Mouse (Mus musculus) heart, adult 2 months (tissue): ENCODE measurements around the gene Ssbp3. TPM values are rescaled to one million over a fixed set of nuclear protein-coding genes. Genes with fewer than 3 reads are reported as not detected.

Experiments used
- DNase-seq, 2 experiments: peaks; one replicate each; pipeline ENCODE4 v3.0.0; 2021
- H3K27ac ChIP-seq: fragments of 200-600 bp; 2 replicates; pipeline ENCODE4 v1.8.1; 2022
- H3K27me3 ChIP-seq: fragments of 200-500 bp; 2 replicates; pipeline ENCODE4 v1.6.1; 2012; ENCODE audit warnings: mild to moderate bottlenecking, low read length, inconsistent platforms, mixed read lengths; ENCODE audit not compliant: control insufficient read depth, insufficient read depth
- H3K36me3 ChIP-seq: fragments of 200-500 bp; 2 replicates; pipeline ENCODE4 v1.6.1; 2012; ENCODE audit warnings: low read length, inconsistent platforms; ENCODE audit not compliant: control insufficient read depth, insufficient read depth
- H3K4me1 ChIP-seq: fragments of 200-500 bp; 2 replicates; pipeline ENCODE4 v1.6.1; 2011; ENCODE audit warnings: low read length; ENCODE audit not compliant: control insufficient read depth, insufficient read depth
- H3K4me3 ChIP-seq: fragments of 200-600 bp; 2 replicates; pipeline ENCODE4 v1.8.1; 2022
- H3K79me2 ChIP-seq: fragments of 200-500 bp; replicated peaks from 2 replicates; pipeline ENCODE4 v1.6.1; 2012; ENCODE audit warnings: mild to moderate bottlenecking, inconsistent platforms, low read length, moderate library complexity, mixed read lengths; ENCODE audit not compliant: control insufficient read depth, insufficient read depth
- H3K9ac ChIP-seq: fragments of 200-500 bp; 2 replicates; pipeline ENCODE4 v1.6.1; 2012; ENCODE audit warnings: low read depth, mild to moderate bottlenecking, control low read depth, inconsistent platforms, low read length, mixed read lengths
- CTCF ChIP-seq: fragments of 200-600 bp; IDR thresholded peaks from 2 replicates; pipeline ENCODE4 v1.8.1; 2022; ENCODE audit warnings: antibody characterized with exemption, mild to moderate bottlenecking, moderate library complexity
- EP300 ChIP-seq: fragments of 200-500 bp; IDR thresholded peaks from 2 replicates; pipeline ENCODE4 v1.6.1; 2011; ENCODE audit warnings: low read depth, low read length, control low read depth; ENCODE audit not compliant: insufficient read depth
- POLR2A ChIP-seq: fragments of 200-500 bp; IDR thresholded peaks from 2 replicates; pipeline ENCODE4 v1.6.1; 2011; ENCODE audit warnings: mild to moderate bottlenecking, low read depth, low read length, control low read depth; ENCODE audit not compliant: insufficient read depth
- WGBS: fragments of 180-500 bp; shearing (Covaris S2); methylation state at CpG from one replicate; pipeline ENCODE4 v1.1.7; 2018; 5-methylcytosine and 5-hydroxymethylcytosine counted together
- intact Hi-C: fragments of 180-260 bp; cut with DNase I; formaldehyde crosslinking; loops from one replicate; pipeline ENCODE4 v1.15.1; 2025
- polyA plus RNA-seq: library from polyadenylated mRNA; depleted of rRNA; stranded (reverse); fragments of >200 nt; gene quantifications from 2 replicates; pipeline ENCODE4 v1.2.3, GENCODE M21; 2012
- total RNA-seq, 2 experiments: library from RNA; stranded (reverse); gene quantifications; 2 replicates each; pipeline ENCODE4 v1.2.3; 2021

Gene Ssbp3
- total and polyA plus RNA-seq, 3 experiments: 26.1 to 39.0 (median 37.3) TPM

DNA sequence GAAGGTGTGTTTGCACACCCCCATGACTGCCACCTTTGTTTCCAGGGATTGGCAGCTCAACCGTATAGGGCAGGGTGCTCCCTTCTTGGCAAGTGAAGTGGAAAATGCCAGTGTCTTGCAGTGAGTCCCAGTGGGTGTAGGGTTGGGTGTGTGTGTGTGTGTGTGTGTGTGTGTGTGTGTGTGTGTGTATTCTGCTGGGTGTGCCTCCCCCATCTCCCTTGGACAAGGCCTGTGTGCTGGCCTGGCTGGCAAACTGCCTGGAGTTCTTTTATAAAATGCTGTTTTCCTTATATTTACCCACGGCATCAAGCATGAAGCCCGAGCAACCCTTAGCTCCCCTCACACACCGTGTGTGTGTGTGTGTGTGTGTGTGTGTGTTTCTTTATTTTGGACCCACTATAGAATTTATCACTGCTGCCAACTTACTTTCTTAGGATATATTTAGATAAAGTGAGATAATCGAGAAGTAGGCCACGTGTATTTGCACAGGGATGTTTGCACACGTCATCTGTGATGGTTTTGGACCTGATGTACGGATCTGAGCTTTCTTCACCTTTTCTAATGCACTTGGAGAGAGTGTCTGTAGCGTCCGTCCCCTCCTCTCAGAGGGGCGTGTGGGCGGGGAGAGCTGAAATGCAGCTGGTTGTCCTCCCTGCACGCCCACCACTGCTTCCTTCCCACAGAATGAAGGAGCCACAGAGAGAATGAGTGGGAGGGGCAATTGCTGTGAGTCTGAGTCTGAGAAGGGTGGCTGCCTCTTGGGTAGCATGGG is 86.0 kb downstream of the Ssbp3 start:
- no peak overlapping the region for H3K4me3 ChIP-seq
- no peak for DNase-seq
- H3K27ac ChIP-seq: no peak overlapping the region
- intact Hi-C loops: no loop called here
- 29% methylated on average over 13 of the region's 13 CpGs for WGBS
- no peak for TF ChIP-seq POLR2A
- no peaks in the 10 kb centered on the region for H3K36me3 ChIP-seq
- H3K4me1 ChIP-seq: peaks cover 14% of the 10 kb centered on the region
- H3K27me3 ChIP-seq: no peaks in the 10 kb centered on the region
- H3K9ac ChIP-seq: no peak overlapping the region
- peaks cover 2% of the 10 kb centered on the region for H3K79me2 ChIP-seq

DNA sequence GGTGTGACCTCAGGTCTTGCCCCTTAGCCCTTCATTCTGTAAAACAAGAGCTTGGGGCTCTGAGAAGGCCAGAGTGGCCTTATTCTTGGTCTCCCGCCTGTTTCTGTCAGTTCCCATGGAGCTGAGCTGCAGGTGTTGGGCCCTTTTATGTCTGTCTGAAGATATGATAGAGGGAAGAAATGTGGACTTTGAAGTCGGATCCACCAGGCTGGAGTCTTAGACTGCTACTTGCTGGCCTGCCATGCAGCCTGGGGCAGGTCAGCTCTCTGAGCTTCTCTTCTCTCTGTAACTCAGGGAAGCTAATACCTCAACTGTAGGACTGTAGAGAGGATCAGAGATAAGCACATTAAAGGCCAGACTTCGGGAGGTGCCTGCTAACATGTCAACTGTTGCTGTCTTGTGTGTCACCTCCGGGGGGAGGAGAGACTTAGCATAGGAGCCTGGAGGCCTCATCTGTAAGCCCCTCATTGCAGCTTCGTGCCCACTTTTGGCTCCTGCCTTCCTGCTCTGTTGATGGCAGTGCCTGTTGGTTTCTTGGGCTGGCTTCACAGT is 90.8 kb downstream of the Ssbp3 start:
- Histone ChIP-seq H3K27me3 (no peaks in the 10 kb centered on the region), H3K79me2 (peaks cover 2% of the 10 kb centered on the region), H3K27ac (no peak overlapping the region), H3K36me3 (no peaks in the 10 kb centered on the region), H3K4me3 (no peak overlapping the region), H3K4me1 (peaks cover 7% of the 10 kb centered on the region), H3K9ac (no peak overlapping the region)
- intact Hi-C loops: no loop called here
- 67% methylated on average over 5 of the region's 5 CpGs for WGBS
- DNase-seq: no peak
- TF ChIP-seq POLR2A: no peak

DNA sequence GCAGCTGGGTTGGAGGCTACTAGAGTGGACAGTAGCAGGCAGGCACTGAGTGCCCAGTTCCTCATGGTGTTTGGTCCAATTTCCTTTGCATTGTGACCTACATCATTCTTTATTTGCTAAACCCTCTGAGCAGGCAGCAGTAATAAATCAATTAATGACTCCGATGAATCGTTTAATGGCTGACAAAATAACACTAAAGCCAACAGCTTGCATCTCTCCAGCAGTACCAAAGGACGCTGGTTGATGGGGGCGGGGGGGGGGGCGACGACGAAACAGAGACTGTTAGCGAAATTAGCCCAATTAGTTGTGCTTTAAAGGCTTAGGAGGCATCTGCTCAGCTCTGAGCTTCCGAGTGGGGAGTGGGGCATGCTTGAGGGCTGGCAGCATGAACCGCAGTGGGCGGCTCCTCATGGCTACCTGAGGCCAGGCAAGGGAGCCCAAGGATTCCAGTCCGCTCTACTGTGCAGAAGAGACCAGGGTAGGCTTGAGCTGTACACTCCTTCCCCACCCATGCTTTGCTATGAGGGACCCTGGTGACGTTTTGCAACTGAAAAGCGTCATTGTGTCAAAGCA is 91.5 kb downstream of the Ssbp3 start:
- WGBS: 90% methylated on average over 14 of the region's 14 CpGs
- Histone ChIP-seq H3K4me1 (peaks cover 2% of the 10 kb centered on the region), H3K9ac (no peak overlapping the region), H3K4me3 (no peak overlapping the region), H3K79me2 (peaks cover 2% of the 10 kb centered on the region), H3K27ac (no peak overlapping the region), H3K27me3 (no peaks in the 10 kb centered on the region), H3K36me3 (no peaks in the 10 kb centered on the region)
- TF ChIP-seq POLR2A (no peak), CTCF (no peak), EP300 (no peak)
- DNase-seq: no peak
- intact Hi-C loops: no loop called here

DNA sequence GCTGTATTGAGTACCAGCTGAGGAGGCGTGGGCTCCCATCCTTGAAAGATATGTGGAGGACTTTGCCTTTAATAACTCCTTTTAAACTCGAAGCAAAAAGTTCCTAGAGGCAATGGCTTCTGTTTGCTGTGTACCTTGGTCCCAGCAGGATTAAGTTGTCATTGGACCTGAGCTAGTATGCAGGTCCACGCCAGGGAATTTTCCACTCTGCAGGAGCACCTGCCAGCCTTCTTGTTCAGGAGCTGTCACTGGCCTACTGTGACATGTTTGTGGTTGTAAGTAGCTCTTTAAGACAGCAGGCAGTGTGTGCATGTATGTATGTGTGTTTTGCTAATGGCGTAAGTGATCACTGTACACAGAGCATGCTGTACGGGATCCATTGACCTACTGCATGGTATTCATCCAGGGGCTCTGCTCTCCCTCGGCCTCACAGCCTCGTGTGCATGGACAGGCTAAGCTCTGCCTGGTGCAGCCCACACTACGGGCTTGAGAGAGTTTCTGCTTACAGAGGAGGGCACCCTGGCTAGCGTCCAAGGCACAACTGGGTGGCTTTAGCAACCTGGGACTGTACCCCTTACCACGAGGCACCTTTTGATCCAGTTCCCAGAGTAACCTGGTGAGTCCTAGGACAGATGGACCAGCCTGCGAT is 92.1 kb downstream of the Ssbp3 start:
- 80% methylated on average over 11 of the region's 11 CpGs for WGBS
- peaks cover 2% of the 10 kb centered on the region for H3K4me1 ChIP-seq
- no peak overlapping the region for H3K9ac ChIP-seq
- no peaks in the 10 kb centered on the region for H3K27me3 ChIP-seq
- DNase-seq: no peak
- intact Hi-C loops: no loop called here
- H3K79me2 ChIP-seq: peaks cover 3% of the 10 kb centered on the region
- TF ChIP-seq EP300 (no peak), CTCF (no peak), POLR2A (no peak)
- H3K4me3 ChIP-seq: no peak overlapping the region
- no peak overlapping the region for H3K27ac ChIP-seq
- no peaks in the 10 kb centered on the region for H3K36me3 ChIP-seq

DNA sequence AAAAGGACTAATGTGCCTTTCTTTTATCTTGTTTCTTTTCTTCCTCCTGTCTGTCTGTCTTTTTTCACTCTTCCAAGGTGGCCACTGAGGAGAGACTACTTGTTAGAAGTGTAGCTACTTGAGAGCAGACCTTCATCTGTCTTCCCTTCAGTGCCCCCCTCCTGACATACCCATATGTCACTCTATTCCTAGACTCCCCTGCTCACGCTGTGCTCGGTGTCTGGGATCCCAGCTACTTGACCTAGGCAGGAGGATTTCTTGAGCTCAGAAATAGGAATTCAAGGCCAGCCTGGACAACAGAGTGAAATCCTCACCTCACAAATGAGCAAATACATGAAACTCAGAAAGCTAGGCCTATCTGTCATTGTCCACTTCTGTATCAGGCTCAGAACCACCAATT is 92.7 kb downstream of the Ssbp3 start:
- peaks cover 3% of the 10 kb centered on the region for H3K79me2 ChIP-seq
- peaks cover 2% of the 10 kb centered on the region for H3K4me1 ChIP-seq
- DNase-seq: no peak
- no peaks in the 10 kb centered on the region for H3K27me3 ChIP-seq
- no peak overlapping the region for H3K4me3 ChIP-seq
- H3K9ac ChIP-seq: no peak overlapping the region
- no peaks in the 10 kb centered on the region for H3K36me3 ChIP-seq
- TF ChIP-seq POLR2A: no peak
- no peak for TF ChIP-seq CTCF
- no peak for TF ChIP-seq EP300
- WGBS: 95% methylated on average over 2 of the region's 2 CpGs
- H3K27ac ChIP-seq: no peak overlapping the region
- intact Hi-C loops: no loop called here

DNA sequence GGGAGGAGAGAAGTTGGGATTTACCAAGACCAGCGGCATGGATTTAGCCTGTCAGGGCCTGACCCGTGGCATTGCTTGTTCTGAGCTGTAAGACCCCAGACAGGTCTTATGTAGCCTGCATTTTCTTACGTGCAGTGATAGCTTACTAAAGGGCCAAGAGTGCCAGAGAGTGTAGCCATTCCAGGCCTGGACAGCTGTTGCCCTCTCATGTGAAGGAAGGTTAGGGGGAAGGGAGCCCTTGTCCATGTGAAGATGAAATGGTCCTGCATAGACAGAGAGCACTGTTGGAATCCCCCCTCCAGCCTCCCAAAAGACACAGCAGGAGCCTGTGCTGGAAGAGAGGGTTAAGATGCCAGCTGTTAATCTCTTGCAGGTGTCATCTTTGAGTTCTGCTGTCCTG is 93.3 kb downstream of the Ssbp3 start:
- 90% methylated on average over 3 of the region's 3 CpGs for WGBS
- H3K27me3 ChIP-seq: no peaks in the 10 kb centered on the region
- H3K4me1 ChIP-seq: peaks cover 2% of the 10 kb centered on the region
- no peak for DNase-seq
- intact Hi-C loops: no loop called here
- no peaks in the 10 kb centered on the region for H3K36me3 ChIP-seq
- H3K4me3 ChIP-seq: no peak overlapping the region
- no peak overlapping the region for H3K9ac ChIP-seq
- TF ChIP-seq CTCF: no peak
- no peak for TF ChIP-seq EP300
- TF ChIP-seq POLR2A: no peak
- H3K79me2 ChIP-seq: peaks cover 2% of the 10 kb centered on the region
- H3K27ac ChIP-seq: no peak overlapping the region
